Comparison of ENCODE assay signal across 25 mouse cellular contexts in the genomic region with DNA sequence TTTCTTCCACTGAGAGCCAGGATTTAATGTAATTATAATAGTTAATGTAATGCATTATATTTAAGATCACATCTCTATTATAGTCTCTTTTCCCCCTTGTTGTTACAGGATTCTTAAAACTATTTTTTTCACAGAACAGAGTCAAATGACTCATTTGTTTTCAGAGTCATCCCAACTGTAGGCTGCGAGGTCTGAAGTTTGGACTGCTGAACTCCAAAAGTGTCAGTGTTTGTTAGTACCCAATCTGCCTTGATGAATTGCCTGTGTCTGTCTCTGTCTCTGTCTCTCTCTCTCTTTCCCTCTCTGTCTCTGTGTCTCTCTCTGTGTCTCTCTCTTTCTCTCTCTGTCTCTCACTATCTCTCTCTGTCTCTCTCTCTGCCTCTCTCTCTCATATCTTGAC. TPM values are rescaled to one million over a fixed set of nuclear protein-coding genes. Genes with fewer than 3 reads are reported as not detected.
DNase-seq lines count a peak whose midpoint lies in the region; ATAC-seq and TF ChIP-seq lines count a peak whose summit lies in the region.
"Had no signal": no experiment of that assay in that cellular context is flagged by ENCODE, and none has a peak within 500 bp of the region (broad histone marks: within the 10 kb centered on the region; RNA-seq: fewer than 3 reads in every experiment).

No protein-coding gene starts in this region.

- DNase-seq in liver, adult 2 months (ENCODE audit: extremely low read depth, low read depth, low spot score), result peak; percentile 84
- no peak for DNase-seq in liver, embryonic 11.5 days (ENCODE audit: low spot score)
- DNase-seq in liver, postnatal 0 days, result no peak
- DNase-seq in stomach, postnatal 0 days (ENCODE audit: low spot score), result no peak
- DNase-seq: adrenal gland, adult 8-10 months; adrenal gland, postnatal 25 days; cerebellum, adult 11-12 months; cerebellum, adult 8-10 months; cerebellum, postnatal 10 days; cerebellum, postnatal 36 days; embryo, embryonic 11 days; gastrocnemius, postnatal 25 days; heart, adult 18-20 months; heart, postnatal 14 days; heart, postnatal 4 days had no signal

- H3K4me2 ChIP-seq in liver, embryonic 11.5 days, result no peak overlapping the region
- no peak overlapping the region for H3K4me2 ChIP-seq in intestine, embryonic 16.5 days (ENCODE audit: low read depth, low read length)
- H3K4me2 ChIP-seq in liver, postnatal 0 days (ENCODE audit: low read depth, low read length), result no peak overlapping the region
- no peak overlapping the region for H3K4me2 ChIP-seq in stomach, postnatal 0 days (replicated peaks; ENCODE audit: low read depth)
- H3K4me2 ChIP-seq: embryonic facial prominence, embryonic 13.5 days; forebrain, embryonic 12.5 days; forebrain, embryonic 15.5 days; heart, embryonic 13.5 days; hindbrain, embryonic 14.5 days had no signal

- ATAC-seq in liver, embryonic 11.5 days (replicated peaks; ENCODE audit: low FRiP score), result no peak
- ATAC-seq in intestine, embryonic 16.5 days, result no peak
- ATAC-seq in liver, postnatal 0 days, result peak; percentile 76
- no peak for ATAC-seq in stomach, postnatal 0 days (ENCODE audit: low FRiP score, low TSS enrichment)
- ATAC-seq in activated CD4-positive, CD25-positive, alpha-beta regulatory T cell, adult 4 months, result no peak
- ATAC-seq: CD4-positive, CD25-positive, alpha-beta regulatory T cell, adult 4 months; forebrain, embryonic 15.5 days had no signal

- peak overlapping the region; percentile 91 for H3K27ac ChIP-seq in liver, adult 2 months (replicated peaks; ENCODE audit: insufficient read depth, low read depth, low read length)
- no peak overlapping the region for H3K27ac ChIP-seq in liver, embryonic 11.5 days (ENCODE audit: low read depth, low read length)
- H3K27ac ChIP-seq in intestine, embryonic 16.5 days (ENCODE audit: low read length), result peak overlapping the region; percentile 3; the same call in 1 of the 2 replicates
- peak overlapping the region; percentile 86 for H3K27ac ChIP-seq in liver, postnatal 0 days (ENCODE audit: low read depth)
- H3K27ac ChIP-seq in stomach, postnatal 0 days (replicated peaks), result peak overlapping the region; percentile 45; the same call in 1 of the 2 replicates
- H3K27ac ChIP-seq: embryonic facial prominence, embryonic 10.5 days; embryonic facial prominence, embryonic 13.5 days; forebrain, embryonic 12.5 days; forebrain, embryonic 15.5 days; heart, embryonic 13.5 days; hindbrain, embryonic 14.5 days had no signal

- TF ChIP-seq POLR2A in liver, adult 2 months (IDR thresholded peaks at IDR 0.05; ENCODE audit: extremely low read depth, insufficient read depth, low read length), result no peak

- H3K9ac ChIP-seq in liver, adult 2 months (ENCODE audit: low read depth, low read length), result no peak overlapping the region
- no peak overlapping the region for H3K9ac ChIP-seq in liver, embryonic 11.5 days (ENCODE audit: low read depth, low read length)
- H3K9ac ChIP-seq in intestine, embryonic 16.5 days (ENCODE audit: low read depth, low read length), result no peak overlapping the region
- no peak overlapping the region for H3K9ac ChIP-seq in liver, postnatal 0 days (replicated peaks)
- no peak overlapping the region for H3K9ac ChIP-seq in stomach, postnatal 0 days (ENCODE audit: low read length)
- H3K9ac ChIP-seq: embryonic facial prominence, embryonic 13.5 days; forebrain, embryonic 12.5 days; forebrain, embryonic 15.5 days; heart, embryonic 13.5 days; hindbrain, embryonic 14.5 days had no signal

- no peaks in the 10 kb centered on the region for H3K9me3 ChIP-seq in liver, embryonic 11.5 days (ENCODE audit: control insufficient read depth, low read length)
- H3K9me3 ChIP-seq in intestine, embryonic 16.5 days (ENCODE audit: control insufficient read depth, low read length), result no peaks in the 10 kb centered on the region
- H3K9me3 ChIP-seq in liver, postnatal 0 days (ENCODE audit: low read length), result no peaks in the 10 kb centered on the region
- H3K9me3 ChIP-seq in stomach, postnatal 0 days (ENCODE audit: control insufficient read depth, low read length), result no peaks in the 10 kb centered on the region
- H3K9me3 ChIP-seq: embryonic facial prominence, embryonic 10.5 days; embryonic facial prominence, embryonic 13.5 days; forebrain, embryonic 12.5 days; forebrain, embryonic 15.5 days had no signal

- H3K4me1 ChIP-seq in liver, adult 2 months (ENCODE audit: control insufficient read depth, insufficient read depth, low read length), result peaks cover 12% of the 10 kb centered on the region
- H3K4me1 ChIP-seq in liver, embryonic 11.5 days (replicated peaks; ENCODE audit: control insufficient read depth, insufficient read depth, low read length), result no peaks in the 10 kb centered on the region
- H3K4me1 ChIP-seq in intestine, embryonic 16.5 days (ENCODE audit: control insufficient read depth, insufficient read depth, low read length), result peaks cover 10% of the 10 kb centered on the region
- peaks cover 5% of the 10 kb centered on the region for H3K4me1 ChIP-seq in liver, postnatal 0 days (ENCODE audit: insufficient read depth)
- no peaks in the 10 kb centered on the region for H3K4me1 ChIP-seq in stomach, postnatal 0 days (replicated peaks; ENCODE audit: control insufficient read depth, insufficient read depth)
- H3K4me1 ChIP-seq: embryonic facial prominence, embryonic 10.5 days; embryonic facial prominence, embryonic 13.5 days; forebrain, embryonic 12.5 days; forebrain, embryonic 15.5 days; heart, embryonic 13.5 days had no signal

- no peaks in the 10 kb centered on the region for H3K79me2 ChIP-seq in liver, adult 2 months (ENCODE audit: control insufficient read depth, insufficient read depth, low read length)

- H3K27me3 ChIP-seq in liver, adult 2 months (ENCODE audit: control insufficient read depth, insufficient read depth, low read length), result no peaks in the 10 kb centered on the region
- H3K27me3 ChIP-seq in liver, embryonic 11.5 days (replicated peaks; ENCODE audit: control insufficient read depth, insufficient read depth, low read length), result no peaks in the 10 kb centered on the region
- no peaks in the 10 kb centered on the region for H3K27me3 ChIP-seq in intestine, embryonic 16.5 days (replicated peaks; ENCODE audit: control insufficient read depth, insufficient read depth, low read length)
- no peaks in the 10 kb centered on the region for H3K27me3 ChIP-seq in liver, postnatal 0 days (ENCODE audit: insufficient read depth, low read length)
- H3K27me3 ChIP-seq in stomach, postnatal 0 days (ENCODE audit: control insufficient read depth, insufficient read depth, low read length), result no peaks in the 10 kb centered on the region
- H3K27me3 ChIP-seq: embryonic facial prominence, embryonic 13.5 days; forebrain, embryonic 12.5 days; forebrain, embryonic 15.5 days had no signal

- WGBS in liver, adult 2 months, result 11% methylated on average over 1 of the region's 1 CpGs
- WGBS in liver, embryonic 11.5 days, result 65% methylated on average over 1 of the region's 1 CpGs
- 47% methylated on average over 1 of the region's 1 CpGs for WGBS in intestine, embryonic 16.5 days
- WGBS in liver, postnatal 0 days (ENCODE audit: insufficient replicate concordance), result 54% methylated on average over 1 of the region's 1 CpGs
- WGBS in stomach, postnatal 0 days, result 38% methylated on average over 1 of the region's 1 CpGs

- no peak overlapping the region for H3K4me3 ChIP-seq in liver, adult 2 months (ENCODE audit: insufficient read depth, low read depth, low read length)
- H3K4me3 ChIP-seq in liver, embryonic 11.5 days (ENCODE audit: low read depth, low read length), result no peak overlapping the region
- H3K4me3 ChIP-seq in intestine, embryonic 16.5 days (ENCODE audit: low read length), result no peak overlapping the region
- H3K4me3 ChIP-seq in liver, postnatal 0 days (ENCODE audit: low read depth, low read length), result no peak overlapping the region
- H3K4me3 ChIP-seq in stomach, postnatal 0 days (ENCODE audit: low read depth, low read length), result no peak overlapping the region
- H3K4me3 ChIP-seq: embryonic facial prominence, embryonic 10.5 days; embryonic facial prominence, embryonic 13.5 days; erythroblast, embryonic 14.5 days; forebrain, embryonic 12.5 days; forebrain, embryonic 15.5 days; heart, embryonic 13.5 days had no signal

- no peak for TF ChIP-seq EP300 in liver, postnatal 0 days (IDR thresholded peaks at IDR 0.05; ENCODE audit: low read depth)
- no peak for TF ChIP-seq EP300 in stomach, postnatal 0 days (optimal IDR thresholded peaks at IDR 0.05)

- no peak for TF ChIP-seq CTCF in liver, adult 2 months (IDR thresholded peaks at IDR 0.05; ENCODE audit: low read depth, low read length)
- TF ChIP-seq CTCF in liver, postnatal 0 days (IDR thresholded peaks at IDR 0.05; ENCODE audit: low read depth), result no peak
- no peak for TF ChIP-seq CTCF in stomach, postnatal 0 days (IDR thresholded peaks at IDR 0.05; ENCODE audit: low read depth)

- H3K36me3 ChIP-seq in liver, adult 2 months (ENCODE audit: control insufficient read depth, insufficient read depth, low read length), result no peaks in the 10 kb centered on the region
- no peaks in the 10 kb centered on the region for H3K36me3 ChIP-seq in liver, embryonic 11.5 days (ENCODE audit: control insufficient read depth, insufficient read depth, low read length)
- H3K36me3 ChIP-seq in intestine, embryonic 16.5 days (ENCODE audit: control insufficient read depth, insufficient read depth, low read length), result no peaks in the 10 kb centered on the region
- no peaks in the 10 kb centered on the region for H3K36me3 ChIP-seq in liver, postnatal 0 days (replicated peaks; ENCODE audit: insufficient read depth, low read length)
- no peaks in the 10 kb centered on the region for H3K36me3 ChIP-seq in stomach, postnatal 0 days (ENCODE audit: control insufficient read depth, insufficient read depth, low read length)
- H3K36me3 ChIP-seq: embryonic facial prominence, embryonic 10.5 days; embryonic facial prominence, embryonic 13.5 days; forebrain, embryonic 12.5 days; forebrain, embryonic 15.5 days; heart, embryonic 13.5 days had no signal

RNA-seq across cellular contexts. Expression of a gene that starts 8.5 kb away (rescaled TPM):
- total RNA-seq in liver, adult 2 months (2014; rRNA removed), result 21.9 and 36.3 TPM in 2 replicates
- 85.0 and 89.8 TPM in 2 replicates for polyA plus RNA-seq in liver, adult 2 months (2012; rRNA removed)
- polyA plus RNA-seq in liver, embryonic 11.5 days (2014; fragmentation: Nextera tagmentation; extraction: Ambion mirVana), result 21.6 and 26.3 TPM in 2 replicates
- polyA plus RNA-seq in intestine, embryonic 16.5 days (2015; fragmentation: Nextera tagmentation; extraction: Ambion mirVana), result 65.6 and 66.7 TPM in 2 replicates
- polyA plus RNA-seq in liver, postnatal 0 days (2015; fragmentation: Nextera tagmentation; extraction: Ambion mirVana), result 27.2 and 32.2 TPM in 2 replicates
- 45.9 and 65.4 TPM in 2 replicates for polyA plus RNA-seq in stomach, postnatal 0 days (2015; fragmentation: Nextera tagmentation; extraction: Ambion mirVana)
- polyA plus RNA-seq in activated CD4-positive, CD25-positive, alpha-beta regulatory T cell, adult 4 months (2017; shearing (Covaris generic)), result 100 to 1,000 TPM; 152 to 209 TPM

RNA-seq across cellular contexts. Expression of a gene that starts 23.9 kb away (rescaled TPM):
- total RNA-seq in liver, adult 2 months (2014; rRNA removed), result 1.3 and 3.1 TPM in 2 replicates
- polyA plus RNA-seq in liver, adult 2 months (2012; rRNA removed), result 4.1 and 5.8 TPM in 2 replicates
- 3.6 and 5.2 TPM in 2 replicates for polyA plus RNA-seq in liver, embryonic 11.5 days (2014; fragmentation: Nextera tagmentation; extraction: Ambion mirVana)
- 1.0 and 1.1 TPM in 2 replicates for polyA plus RNA-seq in intestine, embryonic 16.5 days (2015; fragmentation: Nextera tagmentation; extraction: Ambion mirVana)
- 2.0 TPM in 2 replicates for polyA plus RNA-seq in liver, postnatal 0 days (2015; fragmentation: Nextera tagmentation; extraction: Ambion mirVana)
- 0.70 and 0.76 TPM in 2 replicates for polyA plus RNA-seq in stomach, postnatal 0 days (2015; fragmentation: Nextera tagmentation; extraction: Ambion mirVana)
- 1 to 10 TPM; 2.5 to 2.7 TPM for polyA plus RNA-seq in activated CD4-positive, CD25-positive, alpha-beta regulatory T cell, adult 4 months (2017; shearing (Covaris generic))
- polyA plus RNA-seq: erythroblast, embryonic 14.5 days had no signal

RNA-seq across cellular contexts. Expression of a gene that starts 33.4 kb away (rescaled TPM):
- total RNA-seq in liver, adult 2 months (2014; rRNA removed), result 0.83 and 0.87 TPM in 2 replicates
- 0.91 and 1.4 TPM in 2 replicates for polyA plus RNA-seq in liver, adult 2 months (2012; rRNA removed)
- polyA plus RNA-seq in liver, embryonic 11.5 days (2014; fragmentation: Nextera tagmentation; extraction: Ambion mirVana), result 28.3 and 30.2 TPM in 2 replicates
- 44.7 and 46.3 TPM in 2 replicates for polyA plus RNA-seq in intestine, embryonic 16.5 days (2015; fragmentation: Nextera tagmentation; extraction: Ambion mirVana)
- polyA plus RNA-seq in liver, postnatal 0 days (2015; fragmentation: Nextera tagmentation; extraction: Ambion mirVana), result 1.9 and 2.6 TPM in 2 replicates
- polyA plus RNA-seq in stomach, postnatal 0 days (2015; fragmentation: Nextera tagmentation; extraction: Ambion mirVana), result 25.3 and 29.7 TPM in 2 replicates
- polyA plus RNA-seq in activated CD4-positive, CD25-positive, alpha-beta regulatory T cell, adult 4 months (2017; shearing (Covaris generic)), result not detected

RNA-seq across cellular contexts. Expression of a gene that starts 35.6 kb away (rescaled TPM):
- 130 TPM in 2 replicates for total RNA-seq in liver, adult 2 months (2014; rRNA removed)
- polyA plus RNA-seq in liver, adult 2 months (2012; rRNA removed), result 128 and 130 TPM in 2 replicates
- 51.2 and 54.7 TPM in 2 replicates for polyA plus RNA-seq in liver, embryonic 11.5 days (2014; fragmentation: Nextera tagmentation; extraction: Ambion mirVana)
- polyA plus RNA-seq in intestine, embryonic 16.5 days (2015; fragmentation: Nextera tagmentation; extraction: Ambion mirVana), result 110 and 116 TPM in 2 replicates
- polyA plus RNA-seq in liver, postnatal 0 days (2015; fragmentation: Nextera tagmentation; extraction: Ambion mirVana), result 78.8 and 81.4 TPM in 2 replicates
- 81.9 and 82.0 TPM in 2 replicates for polyA plus RNA-seq in stomach, postnatal 0 days (2015; fragmentation: Nextera tagmentation; extraction: Ambion mirVana)
- polyA plus RNA-seq in activated CD4-positive, CD25-positive, alpha-beta regulatory T cell, adult 4 months (2017; shearing (Covaris generic)), result 10 to 100 TPM; 51.3 to 75.5 TPM

RNA-seq across cellular contexts. Expression of a gene that starts 39.0 kb away (rescaled TPM):
- total RNA-seq in liver, adult 2 months (2014; rRNA removed), result 1.5 and 1.8 TPM in 2 replicates
- 5.2 and 10.0 TPM in 2 replicates for polyA plus RNA-seq in liver, adult 2 months (2012; rRNA removed)
- polyA plus RNA-seq in liver, embryonic 11.5 days (2014; fragmentation: Nextera tagmentation; extraction: Ambion mirVana), result 64.0 and 70.8 TPM in 2 replicates
- polyA plus RNA-seq in intestine, embryonic 16.5 days (2015; fragmentation: Nextera tagmentation; extraction: Ambion mirVana), result 54.4 and 56.9 TPM in 2 replicates
- 8.8 and 8.9 TPM in 2 replicates for polyA plus RNA-seq in liver, postnatal 0 days (2015; fragmentation: Nextera tagmentation; extraction: Ambion mirVana)
- polyA plus RNA-seq in stomach, postnatal 0 days (2015; fragmentation: Nextera tagmentation; extraction: Ambion mirVana), result 27.8 and 32.9 TPM in 2 replicates
- 10 to 100 TPM; 40.6 to 42.9 TPM for polyA plus RNA-seq in activated CD4-positive, CD25-positive, alpha-beta regulatory T cell, adult 4 months (2017; shearing (Covaris generic))
